Mouse (Mus musculus) inflammation-experienced regulatory T-cells, adult 16 weeks (primary cell): Measurements from ENCODE around the gene Plcb4. TPM values are rescaled to one million over a fixed set of nuclear protein-coding genes. Genes with fewer than 3 reads are reported as not detected.

Experiments used
- polyA plus RNA-seq: library from polyadenylated mRNA; unstranded; fragments of 100-300 nt; shearing (Covaris generic); gene quantifications from one replicate; pipeline ENCODE4 v1.2.1, GENCODE M21; 2017

Gene Plcb4
- polyA plus RNA-seq, result 20.2 TPM

DNA sequence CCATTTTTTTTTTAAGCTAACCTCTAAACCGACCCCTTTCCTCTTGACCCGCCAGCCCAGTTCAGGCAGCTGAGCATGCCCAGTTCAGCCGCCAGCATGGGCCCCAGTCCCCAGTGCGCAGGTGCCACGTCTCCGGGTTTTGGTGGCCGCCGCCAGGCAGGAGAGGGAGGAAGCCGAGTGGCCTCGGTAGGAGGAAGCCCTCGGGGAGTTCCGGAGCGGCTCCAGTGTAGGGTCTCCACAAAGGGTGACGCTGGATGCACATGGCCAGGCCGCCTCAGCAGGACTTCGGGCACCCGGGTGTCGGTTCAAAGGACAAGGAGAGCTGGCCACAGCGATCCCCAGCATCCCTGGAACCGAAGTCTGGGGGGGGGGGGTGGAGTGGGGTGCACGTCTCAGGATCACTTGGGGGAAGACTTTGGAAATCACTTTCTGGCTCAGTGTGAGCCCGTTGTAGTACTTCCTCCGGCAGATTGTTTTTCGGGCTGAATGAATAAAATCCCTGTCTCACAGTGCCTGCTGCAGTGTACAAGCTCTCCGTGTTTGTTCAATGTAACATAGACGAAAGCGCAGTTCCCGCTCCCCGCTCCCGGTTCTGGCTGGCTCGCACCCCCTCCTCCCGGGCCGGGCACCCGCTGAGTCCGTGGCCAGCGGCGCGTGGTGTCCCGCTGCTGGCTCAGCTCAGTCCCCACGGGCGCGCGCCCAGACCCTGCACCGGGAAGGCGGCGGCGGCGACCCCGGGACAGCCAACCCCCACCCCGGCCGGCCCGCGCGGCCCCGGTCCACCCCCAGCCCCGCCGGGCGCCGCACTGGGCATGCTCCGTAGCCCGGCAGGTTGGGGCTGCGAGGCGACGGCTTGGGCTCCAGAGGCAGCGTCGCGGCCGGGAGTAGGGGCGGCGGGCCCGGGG lies at the start of gene Plcb4:
Gene Plcb4 (plus strand): TSS at position 526 of the 905 bp plus-strand sequence.

DNA sequence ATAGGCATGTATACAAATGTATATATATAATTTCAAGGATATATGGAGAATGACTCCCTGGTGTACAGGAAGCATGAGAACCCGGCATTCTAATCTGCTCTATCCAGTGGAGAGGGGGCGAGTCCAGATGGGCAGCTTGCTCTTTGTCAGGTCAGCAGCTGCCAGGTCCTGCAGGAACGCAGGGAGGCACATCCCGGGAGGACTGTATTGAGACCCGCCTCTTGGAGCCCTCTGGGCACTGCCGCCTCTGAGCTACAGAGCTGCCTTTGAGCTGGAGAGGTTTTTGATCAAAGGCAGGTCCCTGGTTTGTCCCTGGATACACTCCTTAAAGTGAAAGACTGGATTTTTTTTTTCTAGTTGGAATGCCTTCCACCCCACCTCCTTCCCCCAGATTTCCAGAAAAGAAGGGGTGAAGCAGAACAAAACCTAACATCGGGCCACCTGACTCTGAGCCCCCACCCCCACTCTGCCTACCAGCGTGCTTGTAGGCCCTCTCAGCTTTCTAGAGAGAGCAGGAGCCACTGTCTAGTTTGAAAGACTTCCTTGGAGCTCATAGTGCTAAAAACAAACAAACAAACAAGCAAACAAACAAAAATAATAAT lies 393.0 kb downstream of the Plcb4 start, which contains the start of gene Lamp5:
Gene Lamp5 (plus strand): TSS at position 552 of the 602 bp plus-strand sequence.

